Mouse (Mus musculus) liver, embryonic 13.5 days (tissue): ENCODE results near the gene Elp1. TPM values are rescaled to one million over a fixed set of nuclear protein-coding genes. Genes with fewer than 3 reads are reported as not detected.

Experiments
- ATAC-seq: fragments of 200-750 bp; cut with Nextera tagmentation; 2 replicates; pipeline ENCODE4 v1.8.0; 2017; ENCODE audit warnings: low read depth, mild to moderate bottlenecking, moderate number of reproducible peaks, moderate library complexity
- DNase-seq: peaks from one replicate; pipeline ENCODE4 v3.0.0; 2022
- H3K27ac ChIP-seq: fragments of 300-500 bp; sonication (generic); 2 replicates; pipeline ENCODE4 v1.5.1; 2015; ENCODE audit warnings: moderate library complexity, mild to moderate bottlenecking, inconsistent platforms
- H3K27me3 ChIP-seq: fragments of 300-500 bp; sonication (generic); 2 replicates; pipeline ENCODE4 v1.6.1; 2015; ENCODE audit warnings: mild to moderate bottlenecking, inconsistent platforms
- H3K36me3 ChIP-seq: fragments of 300-500 bp; sonication (generic); 2 replicates; pipeline ENCODE4 v1.6.1; 2015; ENCODE audit warnings: mild to moderate bottlenecking, inconsistent platforms
- H3K4me1 ChIP-seq: fragments of 300-500 bp; sonication (generic); replicated peaks from 2 replicates; pipeline ENCODE4 v1.6.1; 2015; ENCODE audit warnings: inconsistent platforms
- H3K4me2 ChIP-seq: fragments of 300-500 bp; sonication (generic); 2 replicates; pipeline ENCODE4 v1.6.1; 2015; ENCODE audit warnings: inconsistent platforms, mild to moderate bottlenecking, moderate library complexity
- H3K4me3 ChIP-seq: fragments of 300-500 bp; sonication (generic); replicated peaks from 2 replicates; pipeline ENCODE4 v1.5.1; 2015; ENCODE audit warnings: mild to moderate bottlenecking, inconsistent platforms
- H3K9ac ChIP-seq: fragments of 300-500 bp; sonication (generic); 2 replicates; pipeline ENCODE4 v1.6.1; 2015; ENCODE audit warnings: mild to moderate bottlenecking, inconsistent platforms
- H3K9me3 ChIP-seq: fragments of 300-500 bp; sonication (generic); replicated peaks from 2 replicates; pipeline ENCODE4 v1.6.1; 2016; ENCODE audit warnings: inconsistent platforms
- WGBS: fragments of 180-500 bp; shearing (Covaris S2); methylation state at CpG from one replicate; pipeline ENCODE4 v1.1.7; 2015; ENCODE audit not compliant: insufficient replicate concordance; 5-methylcytosine and 5-hydroxymethylcytosine counted together
- polyA plus RNA-seq: library from polyadenylated mRNA; unstranded; fragments of >200 nt; fragmentation: Nextera tagmentation; extraction: Ambion mirVana; gene quantifications from 2 replicates; pipeline ENCODE4 v1.2.1, GENCODE M21; 2015

Gene Elp1
- polyA plus RNA-seq, 1 experiment from 2014 or later = 14.8 TPM

GRCm38 (mm10) chr4:56768913-56769312 is 33.2 kb downstream of the Elp1 start:
- WGBS = 80% methylated on average over 7 of the region's 7 CpGs

GRCm38 (mm10) chr4:56767861-56768284 is 34.3 kb downstream of the Elp1 start:
- Histone ChIP-seq H3K4me2 (no peak overlapping the region), H3K9ac (no peak overlapping the region), H3K36me3 (peaks cover 89% of the 10 kb centered on the region), H3K4me1 (no peaks in the 10 kb centered on the region), H3K9me3 (no peaks in the 10 kb centered on the region), H3K4me3 (no peak overlapping the region), H3K27ac (no peak overlapping the region), H3K27me3 (no peaks in the 10 kb centered on the region)
- no peak for ATAC-seq
- 48% methylated on average over 5 of the region's 5 CpGs for WGBS
- DNase-seq = no peak

More at GRCm38 (mm10) chr4:56768913-56769312, 33.2 kb downstream of the Elp1 start:
- DNase-seq (no peak), ATAC-seq (no peak)
- Histone ChIP-seq H3K4me2 (no peak overlapping the region), H3K9me3 (no peaks in the 10 kb centered on the region), H3K4me1 (no peaks in the 10 kb centered on the region), H3K36me3 (peaks cover 93% of the 10 kb centered on the region), H3K27me3 (no peaks in the 10 kb centered on the region), H3K9ac (no peak overlapping the region), H3K27ac (no peak overlapping the region), H3K4me3 (no peak overlapping the region)

GRCm38 (mm10) chr4:56757693-56758092 is 44.4 kb downstream of the Elp1 start:
- H3K27ac ChIP-seq = no peak overlapping the region
- no peak overlapping the region for H3K4me2 ChIP-seq
- ATAC-seq (no peak), DNase-seq (no peak)
- H3K4me1 ChIP-seq = no peaks in the 10 kb centered on the region
- H3K36me3 ChIP-seq = peaks cover 88% of the 10 kb centered on the region
- no peak overlapping the region for H3K9ac ChIP-seq
- H3K4me3 ChIP-seq = no peak overlapping the region
- no peaks in the 10 kb centered on the region for H3K27me3 ChIP-seq
- 76% methylated on average over 1 of the region's 1 CpGs for WGBS
- no peaks in the 10 kb centered on the region for H3K9me3 ChIP-seq

GRCm38 (mm10) chr4:56756966-56757600 is 45.0 kb downstream of the Elp1 start:
- Histone ChIP-seq H3K27ac (no peak overlapping the region), H3K9ac (no peak overlapping the region), H3K4me2 (no peak overlapping the region), H3K4me1 (no peaks in the 10 kb centered on the region), H3K27me3 (no peaks in the 10 kb centered on the region), H3K4me3 (no peak overlapping the region), H3K36me3 (peaks cover 83% of the 10 kb centered on the region), H3K9me3 (no peaks in the 10 kb centered on the region)
- ATAC-seq = peak; percentile 47; the same call in 1 of the 2 replicates
- 80% methylated on average over 10 of the region's 10 CpGs for WGBS
- no peak for DNase-seq

- 84% methylated on average over 5 of the region's 5 CpGs for WGBS
- no peak for ATAC-seq
- peaks cover 85% of the 10 kb centered on the region for H3K36me3 ChIP-seq
- no peak overlapping the region for H3K4me2 ChIP-seq
- no peak overlapping the region; the same call in 1 of the 2 replicates for H3K27ac ChIP-seq
- no peaks in the 10 kb centered on the region for H3K9me3 ChIP-seq
- H3K27me3 ChIP-seq = no peaks in the 10 kb centered on the region
- H3K4me1 ChIP-seq = no peaks in the 10 kb centered on the region
- DNase-seq = no peak
- H3K4me3 ChIP-seq = no peak overlapping the region
- no peak overlapping the region for H3K9ac ChIP-seq
Measured at GRCm38 (mm10) chr4:56756021-56756420, 46.1 kb downstream of the Elp1 start.

GRCm38 (mm10) chr4:56747456-56747855 is 54.7 kb downstream of the Elp1 start:
- no peaks in the 10 kb centered on the region for H3K9me3 ChIP-seq
- DNase-seq = no peak
- no peak overlapping the region for H3K4me2 ChIP-seq
- no peak for ATAC-seq
- no peaks in the 10 kb centered on the region for H3K4me1 ChIP-seq
- H3K27ac ChIP-seq = no peak overlapping the region
- WGBS = 85% methylated on average over 9 of the region's 9 CpGs
- H3K36me3 ChIP-seq = peaks cover 61% of the 10 kb centered on the region
- H3K9ac ChIP-seq = no peak overlapping the region
- H3K27me3 ChIP-seq = no peaks in the 10 kb centered on the region
- H3K4me3 ChIP-seq = no peak overlapping the region

GRCm38 (mm10) chr4:56746345-56746744 is 55.8 kb downstream of the Elp1 start:
- DNase-seq = no peak
- no peak for ATAC-seq
- H3K4me2 ChIP-seq = no peak overlapping the region
- H3K27me3 ChIP-seq = no peaks in the 10 kb centered on the region
- no peak overlapping the region for H3K27ac ChIP-seq
- H3K9ac ChIP-seq = no peak overlapping the region
- no peak overlapping the region for H3K4me3 ChIP-seq
- H3K9me3 ChIP-seq = no peaks in the 10 kb centered on the region
- no peaks in the 10 kb centered on the region for H3K4me1 ChIP-seq
- H3K36me3 ChIP-seq = peaks cover 53% of the 10 kb centered on the region
- 78% methylated on average over 2 of the region's 2 CpGs for WGBS

- Histone ChIP-seq H3K36me3 (peaks cover 28% of the 10 kb centered on the region), H3K27ac (no peak within 1 kb of the TSS), H3K4me1 (no peaks in the 10 kb centered on the region), H3K4me3 (no peak within 1 kb of the TSS), H3K4me2 (no peak within 1 kb of the TSS), H3K9ac (no peak within 1 kb of the TSS), H3K9me3 (no peaks in the 10 kb centered on the region), H3K27me3 (no peaks in the 10 kb centered on the region)
- 84% methylated on average over 21 of the region's 21 CpGs for WGBS
- DNase-seq (no peak), ATAC-seq (no peak)
Measured at GRCm38 (mm10) chr4:56743363-56744195, 58.6 kb downstream of the Elp1 start, which contains the start of gene Actl7a. TSS of gene Actl7a (plus strand) at chr4:56743413.

- no peak overlapping the region for H3K9ac ChIP-seq
- H3K4me2 ChIP-seq = no peak overlapping the region
- DNase-seq (no peak), ATAC-seq (no peak)
- no peak overlapping the region for H3K4me3 ChIP-seq
- H3K27me3 ChIP-seq = no peaks in the 10 kb centered on the region
- H3K4me1 ChIP-seq = no peaks in the 10 kb centered on the region
- peaks cover 21% of the 10 kb centered on the region for H3K36me3 ChIP-seq
- no peak overlapping the region for H3K27ac ChIP-seq
- 69% methylated on average over 4 of the region's 4 CpGs for WGBS
- no peaks in the 10 kb centered on the region for H3K9me3 ChIP-seq
Measured at GRCm38 (mm10) chr4:56742698-56743097, 59.4 kb downstream of the Elp1 start.

GRCm38 (mm10) chr4:56741041-56741493 is 61.1 kb downstream of the Elp1 start, which contains the start of gene Actl7b:
TSS of gene Actl7b (minus strand) at chr4:56741443.
- Histone ChIP-seq H3K4me3 (no peak within 1 kb of the TSS), H3K9me3 (no peaks in the 10 kb centered on the region), H3K4me2 (no peak within 1 kb of the TSS), H3K4me1 (no peaks in the 10 kb centered on the region), H3K9ac (no peak within 1 kb of the TSS), H3K27me3 (no peaks in the 10 kb centered on the region), H3K36me3 (peaks cover 8% of the 10 kb centered on the region; the same call in 1 of the 2 replicates), H3K27ac (no peak within 1 kb of the TSS)
- DNase-seq (no peak), ATAC-seq (no peak)
- WGBS = 80% methylated on average over 13 of the region's 13 CpGs

- Histone ChIP-seq H3K4me2 (no peak overlapping the region), H3K9me3 (no peaks in the 10 kb centered on the region), H3K27me3 (no peaks in the 10 kb centered on the region), H3K4me3 (no peak overlapping the region), H3K9ac (no peak overlapping the region), H3K4me1 (no peaks in the 10 kb centered on the region), H3K27ac (no peak overlapping the region), H3K36me3 (peaks cover 8% of the 10 kb centered on the region; the same call in 1 of the 2 replicates)
- WGBS = 91% methylated on average over 20 of the region's 20 CpGs
- ATAC-seq (no peak), DNase-seq (no peak)
Measured at GRCm38 (mm10) chr4:56740611-56741010, 61.5 kb downstream of the Elp1 start.
